Mouse (Mus musculus) mouse embryonic stem cell (cell line): ENCODE measurements around the gene Mtmr12.

ENCODE experiments used
- in situ Hi-C, 2 experiments: fragments of 300-500 bp; cut with MboI; formaldehyde crosslinking; loops; 1 replicate in 1 of 2; 3 replicates in 1 of 2; pipeline ENCODE4 v1.14.3; 2019 to 2020; ENCODE audit warnings: low sequenced_read_pairs in 2 of 2, low pct_unique_long_range_greater_than_20kb in 1 of 2, mixed read lengths in 1 of 2; ENCODE audit not compliant: unreplicated experiment in 1 of 2

The Mtmr12 gene

DNA sequence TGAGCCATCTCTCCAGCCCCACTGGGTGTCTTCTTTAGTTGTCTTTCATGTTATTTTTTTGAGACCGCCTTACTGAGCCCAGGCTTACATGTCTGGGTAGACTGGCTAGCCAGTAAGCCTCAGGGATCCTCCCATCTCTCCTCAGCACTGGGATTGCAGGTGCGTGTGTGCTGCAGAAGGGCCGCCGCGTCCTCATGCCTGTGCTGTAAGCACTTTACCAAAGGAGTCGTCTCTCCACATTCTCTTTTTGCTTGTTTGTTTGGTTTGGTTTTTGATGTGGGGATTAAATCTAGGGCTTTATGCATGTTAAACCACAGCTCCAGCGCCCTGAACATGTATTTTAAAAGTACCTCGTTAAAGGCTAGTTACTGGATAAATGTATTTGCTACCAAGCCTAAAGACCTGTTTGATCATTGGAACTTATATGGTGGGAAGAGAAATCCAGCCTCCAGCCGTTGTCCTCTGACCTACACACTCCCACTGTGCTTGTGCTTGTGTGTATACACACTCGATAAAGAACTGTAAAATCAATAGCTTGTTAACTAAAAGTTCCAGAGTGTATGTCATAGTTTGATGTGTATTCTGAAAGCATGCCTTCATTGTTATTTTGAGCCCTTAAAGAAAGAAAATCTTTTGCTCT is 24.9 kb downstream of the Mtmr12 start:
- in situ Hi-C loops: no loop called here

- in situ Hi-C loops: no loop called here
These were observed 25.6 kb downstream of the Mtmr12 start for GRCm38 (mm10) chr15:12230243-12230935.

DNA sequence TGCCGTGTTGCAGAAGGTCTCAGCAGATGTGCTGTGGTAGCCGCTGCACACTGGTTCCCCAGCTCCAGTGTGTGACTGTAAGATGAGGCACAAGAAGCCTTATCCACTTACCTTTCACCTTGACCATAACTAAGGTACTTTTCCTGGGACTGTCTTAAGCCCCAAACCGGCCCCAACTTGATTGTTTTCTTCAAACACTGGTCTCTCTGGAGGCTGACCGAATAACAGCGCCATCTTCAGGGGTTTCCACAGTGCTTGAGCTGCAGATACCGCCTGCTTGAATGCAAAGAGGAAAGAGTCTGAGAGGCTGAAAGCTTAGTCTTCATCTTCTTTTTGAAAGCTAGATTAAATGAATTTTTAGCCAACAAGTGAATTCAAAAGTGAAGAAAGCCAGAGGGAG is 26.6 kb downstream of the Mtmr12 start:
- in situ Hi-C loops: no loop called here

DNA sequence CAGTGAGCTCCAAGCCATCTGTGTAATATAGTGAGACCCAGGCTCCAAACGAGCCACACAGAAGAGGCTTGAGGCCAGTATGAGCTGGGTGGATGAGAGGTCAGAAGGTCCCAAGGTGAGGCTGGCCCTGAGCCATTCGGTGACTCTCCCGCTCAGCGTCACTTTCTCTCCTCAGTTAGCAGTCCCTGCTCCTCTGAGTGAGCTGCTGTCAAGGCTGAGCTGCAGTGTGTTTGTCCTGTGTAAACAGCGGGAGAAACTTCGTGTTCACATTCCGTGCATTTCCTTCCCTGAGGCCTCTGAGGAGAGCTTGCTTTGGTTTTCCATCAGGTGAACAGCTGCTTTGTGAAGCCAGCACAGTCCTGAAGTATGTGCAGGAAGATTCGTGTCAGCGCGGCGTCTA is 27.6 kb downstream of the Mtmr12 start:
- in situ Hi-C loops: no loop called here

GRCm38 (mm10) chr15:12233021-12233420 is 28.2 kb downstream of the Mtmr12 start:
- in situ Hi-C loops: no loop called here

DNA sequence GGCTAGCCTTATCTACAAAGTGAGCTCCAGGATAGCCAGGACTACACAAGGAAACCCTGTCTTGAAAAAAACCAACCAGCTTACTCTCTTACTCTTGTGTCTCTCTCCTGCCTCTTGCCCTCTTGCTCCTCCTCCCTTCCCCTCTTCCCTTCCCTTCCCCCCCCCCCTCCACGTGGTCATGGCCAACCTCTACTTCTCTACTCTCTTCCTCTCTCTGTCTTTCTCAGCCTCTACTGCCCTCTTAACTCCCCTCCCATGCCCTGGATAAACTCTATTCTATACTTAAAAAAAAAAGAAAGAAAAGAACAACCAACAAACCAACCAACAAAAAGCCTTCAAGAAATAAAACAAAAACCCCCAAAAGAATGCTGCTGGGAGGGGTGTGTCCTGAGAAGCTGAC is 30.7 kb downstream of the Mtmr12 start:
- in situ Hi-C loops: no loop called here

GRCm38 (mm10) chr15:12235983-12236382 is 31.2 kb downstream of the Mtmr12 start:
- in situ Hi-C loops: no loop called here

GRCm38 (mm10) chr15:12236961-12237360 is 32.1 kb downstream of the Mtmr12 start:
- in situ Hi-C loops: no loop called here

- in situ Hi-C loops: no loop called here
These were observed 32.7 kb downstream of the Mtmr12 start for GRCm38 (mm10) chr15:12237539-12237938.

DNA sequence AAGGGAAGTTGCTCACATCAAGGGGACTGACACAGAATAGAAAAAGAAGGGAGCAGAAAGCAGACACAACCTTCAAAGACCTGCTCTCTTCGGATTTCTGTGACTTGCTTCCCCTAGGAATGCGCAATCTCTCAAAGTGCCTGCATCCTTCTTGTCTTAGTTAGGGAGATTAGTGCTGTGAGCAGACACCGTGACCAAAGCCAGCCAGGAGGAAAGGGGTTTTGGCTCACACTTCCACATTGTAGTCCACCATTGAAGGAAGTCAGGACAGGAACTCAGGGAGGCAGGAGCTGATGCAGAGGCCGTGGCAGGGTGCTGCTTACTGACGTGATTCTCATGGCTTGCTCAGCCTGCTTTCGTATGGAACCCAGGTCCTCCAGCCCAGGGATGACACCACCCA is 33.5 kb downstream of the Mtmr12 start:
- in situ Hi-C loops: no loop called here

GRCm38 (mm10) chr15:12240705-12241328 is 36.0 kb downstream of the Mtmr12 start:
- in situ Hi-C loops: no loop called here

GRCm38 (mm10) chr15:12243792-12244191 is 39.0 kb downstream of the Mtmr12 start:
- in situ Hi-C loops: no loop called here

DNA sequence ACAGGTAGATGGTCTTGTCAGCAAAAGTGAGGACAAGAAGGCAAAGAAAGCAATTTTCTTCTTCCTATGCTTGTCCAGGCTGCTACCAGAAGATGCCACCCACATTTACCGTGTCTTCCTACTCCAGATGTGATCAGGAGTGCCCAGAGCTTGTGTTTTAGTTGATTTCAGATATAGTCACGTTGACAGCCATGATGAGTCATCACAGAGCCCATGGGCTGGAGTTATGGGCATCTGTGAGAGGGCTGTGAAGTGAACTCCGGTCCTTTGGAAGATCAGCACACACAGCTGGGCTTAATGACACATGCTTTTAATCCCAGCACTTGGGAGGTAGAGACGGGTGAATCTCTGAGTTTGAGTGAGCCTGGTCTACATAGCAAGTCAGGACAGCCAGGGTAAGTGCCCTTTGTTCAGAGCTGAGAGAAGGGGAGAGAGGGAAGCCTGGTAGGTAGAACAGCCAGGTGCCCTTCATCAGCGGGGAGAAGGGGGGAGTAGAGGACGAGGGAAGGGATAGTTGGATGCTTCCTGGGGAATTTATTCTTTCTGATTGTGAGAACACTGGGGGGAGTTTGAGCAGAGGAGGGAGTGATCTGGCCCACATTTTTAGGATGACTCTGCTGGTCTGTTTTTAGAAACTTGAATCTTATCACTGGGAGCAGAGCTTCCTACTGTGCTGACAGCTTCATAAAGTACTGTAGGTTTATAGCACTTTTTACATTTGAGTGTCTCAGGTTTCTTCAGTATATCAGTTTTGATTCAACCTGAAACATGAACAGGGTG is 40.9 kb downstream of the Mtmr12 start:
- in situ Hi-C loops: loop anchor here in 1 of 2 experiments (5.0 kb wide), 1 partner anchor 48 kb away; no protein-coding TSS in a partner anchor

DNA sequence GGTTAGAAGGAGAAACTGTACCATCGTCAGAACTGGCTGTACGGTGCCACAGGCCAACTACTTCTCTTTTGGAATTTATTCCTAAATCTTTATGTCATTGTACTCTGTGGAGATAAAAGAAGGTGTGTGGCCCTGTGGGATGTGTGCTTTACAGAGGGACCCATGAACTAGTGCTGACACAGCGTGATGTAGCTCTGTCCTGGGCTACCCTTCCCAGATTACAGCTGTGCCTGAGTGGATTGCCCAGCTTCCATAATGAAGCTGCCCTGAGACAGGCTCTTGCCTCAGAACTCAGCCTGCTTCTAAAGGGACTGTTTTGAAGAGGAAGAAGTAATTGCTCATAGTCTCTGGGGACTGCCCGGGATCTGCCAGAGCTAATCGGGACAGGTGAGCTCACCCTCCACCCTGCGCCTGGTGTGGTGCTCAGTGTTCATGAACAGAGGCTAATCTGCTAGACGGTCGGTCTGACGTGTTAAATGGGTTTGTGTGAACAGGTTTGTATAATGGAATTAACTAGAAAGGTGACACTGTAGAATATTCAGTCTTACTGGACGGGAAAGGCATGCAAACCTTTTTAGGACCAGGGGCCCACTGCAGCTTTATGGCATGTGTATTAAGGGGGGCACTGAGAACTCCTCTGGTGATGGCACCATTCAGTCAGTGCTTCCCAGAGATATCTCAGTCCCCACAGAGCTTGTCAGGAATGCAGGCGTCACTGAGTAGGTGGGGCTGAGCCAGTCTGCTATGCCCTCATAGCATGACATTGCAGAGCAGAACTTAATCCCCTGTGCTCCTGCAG is 41.7 kb downstream of the Mtmr12 start:
- in situ Hi-C loops: loop anchor here in 1 of 2 experiments (5.0 kb wide), 1 partner anchor 49 kb away; no protein-coding TSS in a partner anchor

DNA sequence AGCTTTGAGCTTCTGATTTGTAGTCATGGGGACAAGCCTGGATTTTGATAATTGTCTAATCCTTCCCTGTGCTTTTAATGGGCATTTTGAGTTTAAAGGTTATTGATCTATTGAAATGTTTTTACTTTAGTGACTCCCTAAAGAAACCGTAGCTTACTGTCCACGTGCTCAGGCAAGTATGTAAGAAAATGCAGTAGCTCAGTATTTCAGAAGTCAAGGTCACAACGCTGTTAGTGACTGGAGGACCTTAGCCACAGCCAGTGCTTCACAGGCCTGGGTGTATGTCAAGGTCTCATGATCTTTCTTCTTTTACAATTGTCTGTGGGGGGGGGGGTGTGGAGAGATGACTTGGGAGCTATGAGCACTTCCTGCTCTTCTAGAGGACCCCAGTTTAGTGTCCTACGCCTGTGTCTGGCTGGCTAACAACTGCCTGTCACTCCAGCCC is 42.4 kb downstream of the Mtmr12 start:
- in situ Hi-C loops: loop anchor here in 1 of 2 experiments (5.0 kb wide), 1 partner anchor 50 kb away; no protein-coding TSS in a partner anchor

DNA sequence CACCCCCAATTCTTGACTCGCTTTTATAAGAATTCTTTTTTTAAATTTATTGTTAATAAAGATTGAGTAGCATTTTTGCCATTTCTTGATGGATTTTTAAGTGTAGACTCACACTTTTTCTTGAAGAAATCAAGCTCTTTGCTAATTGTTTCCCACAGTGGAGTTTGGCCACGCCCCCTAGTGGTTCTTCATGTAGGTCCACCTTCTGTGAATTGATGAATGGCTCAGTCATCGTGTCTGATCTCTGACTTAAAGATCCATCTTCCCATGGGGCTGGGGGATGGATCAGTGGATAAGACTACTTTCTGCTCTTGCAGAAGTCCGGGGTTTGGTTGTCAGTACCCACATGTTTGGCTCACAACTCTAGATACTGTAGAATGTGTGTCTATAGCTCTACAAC is 43.5 kb downstream of the Mtmr12 start:
- in situ Hi-C loops: loop anchor here in 1 of 2 experiments (5.0 kb wide), 1 partner anchor 51 kb away; no protein-coding TSS in a partner anchor

DNA sequence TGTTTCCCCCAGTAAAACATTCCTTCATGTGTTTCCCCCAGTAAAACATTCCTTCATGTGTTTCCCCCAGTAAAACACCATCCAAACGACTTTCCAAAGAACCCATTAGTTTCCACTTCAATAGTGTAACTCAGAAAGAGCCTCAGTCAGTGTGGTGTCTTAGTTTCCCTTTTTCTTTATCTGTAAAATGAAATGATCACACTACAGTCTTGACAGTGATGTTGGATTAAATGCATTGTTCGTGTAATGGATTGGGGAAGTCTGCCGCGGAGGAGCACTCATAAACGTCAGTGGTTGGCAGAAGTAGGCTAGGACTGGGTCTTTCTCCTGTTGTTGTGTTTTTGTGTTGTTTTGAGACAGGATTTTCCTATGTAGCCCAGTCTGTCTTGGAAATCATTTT is 45.5 kb downstream of the Mtmr12 start:
- in situ Hi-C loops: no loop called here
